Mouse (Mus musculus) kidney, embryonic 15.5 days (tissue): ENCODE measurements around the gene Lep. TPM values are rescaled to one million over a fixed set of nuclear protein-coding genes. Genes with fewer than 3 reads are reported as not detected.
A peak's percentile ranks its signal among the peaks of the same experiment; 100 is the strongest.

ENCODE experiments used
- microRNA-seq: library from miRNA; unstranded; fragments of <30 nt; microRNA quantifications from one replicate; pipeline ENCODE4, GENCODE M21; 2016
- polyA plus RNA-seq: library from polyadenylated mRNA; unstranded; fragments of >200 nt; fragmentation: Nextera tagmentation; extraction: Ambion mirVana; gene quantifications from 2 replicates; pipeline ENCODE4 v1.2.1, GENCODE M21; 2015

The Lep gene
- polyA plus RNA-seq, 1 experiment from 2014 or later: not detected

Small RNA genes within 50 kb of the gene (microRNA-seq; reads per million reads assigned to microRNA genes)
- gene Mir129-1: 9.5 reads per million, percentile 28 among the genes with 10 or more reads in this experiment

Other genes with a start within 250 kb of the Lep start
- gene Lrrc4, start 228.5 kb upstream of the Lep start, polyA plus RNA-seq: 1.8 and 1.9 TPM in 2 replicates
- gene Rbm28, start 104.8 kb downstream of the Lep start, polyA plus RNA-seq: 46.1 and 48.8 TPM in 2 replicates
- gene Prrt4, start 119.4 kb downstream of the Lep start, polyA plus RNA-seq: 1.0 and 1.6 TPM in 2 replicates
- gene Impdh1, start 156.1 kb downstream of the Lep start, polyA plus RNA-seq: 39.7 and 44.9 TPM in 2 replicates
- gene Hilpda, start 212.3 kb downstream of the Lep start, polyA plus RNA-seq: 30.2 and 33.2 TPM in 2 replicates
- gene Fam71f2, start 219.4 kb downstream of the Lep start, polyA plus RNA-seq: 0.28 and 0.32 TPM in 2 replicates